Mouse (Mus musculus) kidney, adult 18-20 months (tissue): ENCODE results near the gene AC192777.2.
"Not testable (repeated sequence)": the region's sequence is repeated elsewhere in the genome, so short reads cannot be mapped to it uniquely, and the experiment has no call there.

Experiments used
- DNase-seq: peaks from one replicate; pipeline ENCODE4 v3.0.0; 2021

AC192777.2 gene

GRCm38 (mm10) chr17:40095150-40095549 lies at the start of gene AC192777.2:
Gene AC192777.2 (plus strand): TSS chr17:40095450.
- DNase-seq: not testable (repeated sequence)

DNA sequence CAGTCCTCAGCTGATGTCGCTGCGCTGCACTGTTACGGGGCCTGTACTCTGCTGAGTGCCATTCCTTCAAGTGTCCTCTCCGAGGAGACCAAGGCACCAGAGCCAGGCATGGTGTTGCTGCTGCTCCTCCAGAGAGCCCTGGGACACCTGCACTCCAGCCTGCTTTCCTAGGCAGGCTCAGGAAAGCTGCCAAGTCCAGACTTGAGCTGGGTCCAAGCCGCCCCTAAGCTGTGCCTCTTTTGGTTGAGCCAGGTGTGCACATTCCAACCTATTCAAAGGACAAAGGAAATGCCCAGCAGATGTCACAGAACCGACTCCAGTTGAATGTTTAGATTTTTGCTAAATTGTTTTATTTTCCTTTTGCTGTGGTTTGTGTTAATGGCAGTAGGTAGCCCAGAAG lies 20.9 kb downstream of the AC192777.2 start:
- not testable (repeated sequence) for DNase-seq

DNA sequence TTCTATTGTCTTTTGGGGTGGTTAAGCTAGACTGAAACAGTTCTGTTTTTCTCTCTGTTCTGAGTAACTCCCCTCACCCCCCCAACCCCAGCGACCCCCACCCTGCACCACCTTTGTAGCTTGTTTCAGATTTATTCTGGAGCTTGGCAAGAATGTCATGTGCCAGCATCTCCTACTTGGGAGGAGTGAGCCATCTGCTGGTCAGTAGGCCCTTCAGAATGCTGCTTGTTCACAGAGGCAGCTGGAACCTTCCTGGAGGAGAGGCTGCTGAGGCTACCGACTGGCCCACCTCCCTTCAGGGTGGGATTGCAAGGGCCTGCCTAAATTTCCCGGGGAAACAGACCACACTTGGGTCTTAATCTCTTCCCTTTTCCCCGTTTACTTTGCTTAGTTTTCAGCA lies 21.6 kb downstream of the AC192777.2 start:
- DNase-seq: not testable (repeated sequence)
